Mouse (Mus musculus) megakaryocyte, embryonic 14.5 days (primary cell): ENCODE measurements around the gene Mlana. TPM values are rescaled to one million over a fixed set of nuclear protein-coding genes. Genes with fewer than 3 reads are reported as not detected.

ENCODE experiments used
- H3K27me3 ChIP-seq: replicated peaks from 2 replicates; pipeline ENCODE3; 2012; ENCODE audit warnings: inconsistent platforms
- H3K36me3 ChIP-seq: replicated peaks from 2 replicates; pipeline ENCODE3; 2012; ENCODE audit warnings: low read length, inconsistent platforms, mixed read lengths
- H3K4me1 ChIP-seq: 2 replicates; pipeline ENCODE4 v1.6.1; 2012; ENCODE audit warnings: inconsistent platforms
- H3K4me3 ChIP-seq: replicated peaks from 2 replicates; pipeline ENCODE3; 2012; ENCODE audit warnings: moderate library complexity, mild to moderate bottlenecking, inconsistent platforms
- H3K9me3 ChIP-seq: 2 replicates; pipeline ENCODE4 v1.6.1; 2012; ENCODE audit warnings: inconsistent platforms
- FLI1 ChIP-seq: IDR thresholded peaks from 2 replicates; pipeline ENCODE4 v1.6.1; 2012; ENCODE audit warnings: low read length, inconsistent platforms, mixed read lengths
- GATA1 ChIP-seq: IDR thresholded peaks from 3 replicates; pipeline ENCODE4 v1.6.1; 2012; ENCODE audit warnings: mixed read lengths, low read length, inconsistent platforms, borderline replicate concordance
- polyA plus RNA-seq: library from polyadenylated mRNA; stranded (reverse); fragments of >175 nt; gene quantifications from 2 replicates; pipeline ENCODE4 v1.2.3, GENCODE M21; 2012; ENCODE audit warnings: low replicate concordance; ENCODE audit not compliant: insufficient read depth

Mlana gene
- polyA plus RNA-seq, 1 experiment, result not detected

DNA sequence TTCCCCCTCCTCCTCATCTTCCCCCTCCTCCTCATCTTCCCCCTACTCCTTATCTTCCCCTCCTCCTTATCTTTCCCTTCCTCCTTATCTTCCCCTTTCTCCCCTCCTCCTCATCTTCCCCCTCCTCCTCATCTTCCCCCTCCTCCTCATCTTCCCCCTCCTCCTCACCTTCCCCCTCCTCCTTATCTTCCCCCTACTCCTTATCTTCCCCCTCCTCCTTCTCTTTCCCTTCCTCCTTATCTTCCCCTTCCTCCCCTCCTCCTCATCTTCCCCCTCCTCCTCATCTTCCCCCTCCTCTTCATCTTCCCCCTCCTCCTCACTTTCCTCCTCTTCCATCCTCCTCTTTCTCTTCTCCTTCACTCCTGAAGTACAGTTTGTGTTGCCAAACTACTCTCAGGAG, 784 bp upstream of the Mlana start:
- no peak for TF ChIP-seq GATA1
- Histone ChIP-seq H3K9me3 (peaks cover 8% of the 10 kb centered on the region; the same call in 1 of the 2 replicates), H3K27me3 (no peaks in the 10 kb centered on the region), H3K4me1 (peaks cover 24% of the 10 kb centered on the region), H3K36me3 (no peaks in the 10 kb centered on the region), H3K4me3 (no peak overlapping the region)

DNA sequence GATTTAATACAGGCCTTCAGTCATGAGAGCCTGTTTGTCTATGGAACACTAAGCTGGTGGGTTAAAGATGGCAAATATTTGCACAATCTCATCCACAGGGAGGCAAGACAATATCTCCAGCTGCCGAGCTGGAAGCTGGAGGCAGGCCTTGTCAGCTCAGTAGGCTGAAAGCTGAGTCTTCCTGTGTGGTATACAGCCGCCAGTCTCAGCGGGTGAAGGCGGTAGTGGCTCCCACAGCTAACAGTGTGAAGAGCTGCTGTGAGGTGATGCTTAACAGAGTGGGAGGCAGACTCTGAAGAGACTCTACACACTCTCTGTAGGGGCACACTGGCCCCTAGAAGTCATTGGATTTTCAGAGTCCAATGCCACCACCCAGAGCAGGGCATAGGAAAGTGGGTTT, 4.1 kb downstream of the Mlana start:
- H3K4me3 ChIP-seq, result no peak overlapping the region
- H3K4me1 ChIP-seq, result peaks cover 34% of the 10 kb centered on the region
- peaks cover 2% of the 10 kb centered on the region for H3K27me3 ChIP-seq
- no peaks in the 10 kb centered on the region for H3K36me3 ChIP-seq
- TF ChIP-seq GATA1 (no peak), FLI1 (no peak)
- H3K9me3 ChIP-seq, result peaks cover 7% of the 10 kb centered on the region

DNA sequence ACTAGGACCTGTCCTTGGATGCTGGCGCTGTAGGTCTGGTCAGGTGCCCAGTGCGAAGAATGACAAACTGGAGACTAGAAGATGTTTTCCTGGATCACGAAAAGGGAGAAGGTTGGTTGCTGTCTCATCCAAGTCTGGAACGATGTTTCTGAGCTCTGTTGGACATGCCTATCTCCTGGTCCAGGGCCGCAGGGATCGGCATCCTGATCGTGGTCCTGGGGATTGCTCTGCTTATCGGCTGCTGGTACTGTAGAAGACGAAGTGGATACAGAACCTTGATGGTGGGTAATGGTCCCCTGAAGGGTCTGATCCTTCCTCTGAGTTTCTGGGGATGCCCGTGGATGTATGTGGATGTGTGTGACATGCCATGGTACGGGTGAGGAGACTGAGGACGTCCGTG, 6.8 kb downstream of the Mlana start:
- H3K4me3 ChIP-seq, result no peak overlapping the region
- H3K27me3 ChIP-seq, result peaks cover 2% of the 10 kb centered on the region
- H3K4me1 ChIP-seq, result peaks cover 37% of the 10 kb centered on the region
- H3K36me3 ChIP-seq, result no peaks in the 10 kb centered on the region
- peaks cover 7% of the 10 kb centered on the region for H3K9me3 ChIP-seq
- TF ChIP-seq GATA1 (no peak), FLI1 (no peak)

DNA sequence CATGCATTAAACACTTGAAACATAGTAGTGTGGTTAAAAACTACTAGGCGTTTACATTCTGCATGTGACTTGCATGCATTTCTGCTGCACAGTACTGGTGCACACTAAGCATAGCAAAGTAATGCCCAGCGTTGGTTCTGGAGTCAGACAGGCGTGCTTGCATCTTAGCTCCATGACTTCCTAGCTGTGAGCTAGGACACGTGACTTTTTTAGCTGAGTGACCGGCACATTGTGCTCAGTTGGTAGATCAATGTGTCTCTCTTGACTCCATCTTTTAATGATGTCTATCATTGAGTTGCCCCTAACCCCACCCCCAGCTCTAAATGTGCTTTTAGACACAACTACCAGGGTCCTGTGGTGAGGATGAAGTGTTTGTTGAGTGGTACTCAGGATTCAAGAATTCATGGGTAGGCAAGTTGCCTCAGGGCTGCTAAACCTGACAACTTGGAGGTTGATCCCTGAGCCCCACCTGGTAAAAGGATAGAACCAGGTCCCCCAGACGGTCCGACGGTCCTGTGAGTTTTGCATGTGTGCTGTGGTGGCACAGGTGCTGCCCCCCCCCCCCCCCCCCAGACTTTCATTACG, 9.8 kb downstream of the Mlana start:
- peak overlapping the region; percentile 91 for H3K4me3 ChIP-seq
- H3K4me1 ChIP-seq, result peaks cover 36% of the 10 kb centered on the region
- peaks cover 4% of the 10 kb centered on the region for H3K36me3 ChIP-seq
- peaks cover 11% of the 10 kb centered on the region for H3K9me3 ChIP-seq
- H3K27me3 ChIP-seq, result peaks cover 2% of the 10 kb centered on the region
- no peak for TF ChIP-seq FLI1
- TF ChIP-seq GATA1, result no peak

DNA sequence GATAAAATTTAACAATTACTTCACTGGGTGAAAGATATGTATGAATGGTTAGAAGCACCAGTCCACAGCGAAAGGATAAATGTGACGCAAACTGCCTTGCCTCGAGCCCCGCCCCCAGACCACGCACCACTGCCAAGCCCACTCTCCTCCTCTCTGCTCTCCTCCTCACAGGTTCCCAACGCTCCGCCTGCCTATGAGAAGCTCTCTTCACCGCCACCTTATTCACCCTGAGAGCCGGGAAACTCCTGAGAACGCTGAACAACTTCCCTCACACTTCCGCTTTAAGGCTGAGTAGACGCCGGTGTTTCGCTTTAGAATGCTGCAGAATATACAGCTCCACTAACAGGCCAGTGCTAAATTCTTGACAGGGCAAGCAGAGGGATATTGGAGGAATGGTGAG, 10.4 kb downstream of the Mlana start:
- H3K9me3 ChIP-seq, result peaks cover 11% of the 10 kb centered on the region

DNA sequence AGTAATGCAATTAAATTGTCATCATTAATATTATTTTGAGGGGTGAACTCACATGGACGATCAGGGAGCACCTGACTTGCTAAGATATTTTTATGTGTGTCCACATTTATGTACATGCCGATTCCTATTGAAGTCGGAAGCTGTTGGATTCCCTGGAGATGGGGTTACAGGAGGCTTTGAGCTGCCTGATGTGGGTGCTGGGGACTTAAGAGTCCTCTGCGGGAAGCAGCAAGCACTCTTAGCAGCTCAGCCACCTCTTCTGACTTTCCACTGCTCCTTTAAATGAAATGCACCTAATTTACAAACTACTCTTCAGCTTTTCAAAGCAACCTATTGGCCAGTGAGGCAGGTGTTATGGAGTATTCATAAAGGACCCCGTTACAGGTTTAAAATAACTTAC, 10.8 kb downstream of the Mlana start:
- TF ChIP-seq FLI1 (no peak), GATA1 (no peak)
- Histone ChIP-seq H3K36me3 (peaks cover 4% of the 10 kb centered on the region), H3K4me3 (peak overlapping the region; percentile 91), H3K9me3 (peaks cover 11% of the 10 kb centered on the region), H3K4me1 (peaks cover 27% of the 10 kb centered on the region), H3K27me3 (peaks cover 2% of the 10 kb centered on the region)

More for the DNA sequence above, 10.4 kb downstream of the Mlana start:
- peaks cover 2% of the 10 kb centered on the region for H3K27me3 ChIP-seq
- peak overlapping the region; percentile 91 for H3K4me3 ChIP-seq
- H3K4me1 ChIP-seq, result peaks cover 32% of the 10 kb centered on the region
- peaks cover 4% of the 10 kb centered on the region for H3K36me3 ChIP-seq
- TF ChIP-seq GATA1, result no peak
- no peak for TF ChIP-seq FLI1

DNA sequence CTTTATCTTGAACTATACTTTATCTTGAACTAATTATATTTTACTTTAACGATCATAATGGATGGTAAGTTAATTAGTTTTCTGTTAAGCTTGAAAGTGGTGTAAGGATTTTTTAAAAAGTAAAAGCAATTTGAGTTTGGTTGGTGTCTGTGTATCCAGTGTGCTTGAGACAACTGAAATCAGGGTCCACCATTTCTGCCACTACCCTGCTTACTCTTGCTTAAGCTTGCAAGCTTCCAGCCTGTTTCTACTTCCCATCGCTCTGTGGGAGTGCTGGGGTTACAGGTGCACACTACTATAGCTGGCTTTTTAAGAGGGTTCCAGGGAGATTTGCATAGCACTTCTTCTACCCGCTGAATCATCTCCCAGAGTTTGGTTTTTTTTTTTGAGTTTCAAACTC, 11.8 kb downstream of the Mlana start:
- Histone ChIP-seq H3K4me3 (no peak overlapping the region), H3K27me3 (no peaks in the 10 kb centered on the region), H3K4me1 (peaks cover 25% of the 10 kb centered on the region), H3K9me3 (peaks cover 9% of the 10 kb centered on the region), H3K36me3 (peaks cover 4% of the 10 kb centered on the region)
- no peak for TF ChIP-seq FLI1
- TF ChIP-seq GATA1, result no peak

DNA sequence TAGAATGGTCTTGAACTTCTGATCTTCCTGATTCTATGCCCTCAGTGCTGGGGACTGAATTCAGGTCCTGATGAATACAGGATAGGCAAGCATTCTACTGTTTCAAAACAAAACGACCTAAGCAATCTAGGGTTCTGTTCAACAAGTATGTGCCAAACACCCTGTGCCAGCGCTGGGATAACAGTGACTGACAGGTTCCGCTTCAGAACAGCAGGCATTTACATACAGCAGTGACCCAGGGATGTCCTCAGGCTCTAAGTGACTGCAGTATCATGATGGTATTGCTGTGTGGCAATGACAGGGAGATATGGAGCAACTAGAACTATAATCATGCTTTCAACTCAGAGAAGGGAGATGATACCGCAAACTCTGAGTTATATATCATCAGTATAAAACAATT, 15.8 kb downstream of the Mlana start:
- no peak overlapping the region for H3K4me3 ChIP-seq
- H3K36me3 ChIP-seq, result peaks cover 31% of the 10 kb centered on the region
- H3K4me1 ChIP-seq, result peaks cover 10% of the 10 kb centered on the region
- no peak for TF ChIP-seq FLI1
- no peak for TF ChIP-seq GATA1
- H3K9me3 ChIP-seq, result peaks cover 4% of the 10 kb centered on the region; the same call in 1 of the 2 replicates
- no peaks in the 10 kb centered on the region for H3K27me3 ChIP-seq

DNA sequence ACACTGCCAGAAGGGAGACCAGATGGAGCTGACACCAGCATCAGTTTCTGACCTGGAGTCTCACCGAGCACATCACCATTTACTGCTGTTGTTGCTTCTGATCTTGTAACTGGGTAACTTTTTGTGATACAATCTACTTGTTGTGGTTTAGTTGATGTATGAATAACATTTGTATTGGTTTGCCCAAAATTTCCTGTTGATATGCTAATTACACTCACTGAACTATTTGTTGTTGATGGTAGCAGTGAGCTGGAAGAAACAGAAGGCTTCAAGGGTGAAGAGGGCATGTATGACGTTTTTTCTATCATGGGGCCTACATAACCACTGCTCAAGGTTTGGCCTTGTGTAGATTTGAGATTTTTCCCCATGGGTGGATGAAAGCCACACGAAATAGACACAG, 20.2 kb downstream of the Mlana start:
- no peaks in the 10 kb centered on the region for H3K9me3 ChIP-seq
- TF ChIP-seq FLI1, result no peak
- no peak for TF ChIP-seq GATA1
- no peaks in the 10 kb centered on the region for H3K27me3 ChIP-seq
- peaks cover 63% of the 10 kb centered on the region for H3K36me3 ChIP-seq
- no peaks in the 10 kb centered on the region for H3K4me1 ChIP-seq
- H3K4me3 ChIP-seq, result no peak overlapping the region

DNA sequence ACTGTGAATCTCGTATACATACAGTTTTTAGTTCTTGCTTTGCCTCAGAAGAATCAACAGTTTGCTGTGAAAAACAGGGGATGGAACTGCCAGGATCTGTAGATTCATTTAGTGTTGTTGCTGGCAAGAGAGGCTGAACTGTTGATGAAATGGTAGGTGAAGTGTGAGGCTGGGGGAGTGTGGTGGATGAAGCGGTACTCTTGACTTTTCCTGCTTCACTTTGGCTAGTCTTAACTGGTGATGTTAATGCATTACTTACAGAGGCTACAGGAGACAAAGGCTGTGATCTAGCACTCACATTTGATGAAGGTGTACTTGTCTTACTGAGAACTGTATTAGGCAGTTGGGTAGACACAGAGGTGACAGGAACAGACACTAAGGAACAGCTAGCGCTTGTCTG, 20.9 kb downstream of the Mlana start:
- Histone ChIP-seq H3K36me3 (peaks cover 65% of the 10 kb centered on the region), H3K4me3 (no peak overlapping the region), H3K4me1 (no peaks in the 10 kb centered on the region), H3K27me3 (no peaks in the 10 kb centered on the region), H3K9me3 (no peaks in the 10 kb centered on the region)
- TF ChIP-seq FLI1 (no peak), GATA1 (no peak)

DNA sequence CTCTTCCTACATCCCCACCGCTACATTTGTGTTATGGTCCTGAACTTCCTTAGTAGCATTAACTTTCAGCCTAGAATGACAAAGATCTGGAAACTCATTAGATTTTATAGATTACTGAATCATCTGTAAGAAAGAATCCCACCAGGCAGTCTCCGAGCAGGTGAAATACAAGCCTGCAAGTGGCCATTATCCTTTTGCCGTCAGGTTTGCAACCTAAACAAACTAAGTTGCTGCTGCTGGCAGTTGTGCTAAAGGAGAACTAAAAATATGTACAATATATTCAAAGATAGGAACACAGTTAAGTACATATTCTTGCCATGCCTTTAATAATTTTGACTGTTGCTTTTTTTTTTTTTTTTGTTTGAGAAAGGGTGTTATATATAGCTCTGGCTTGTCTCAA, 37.8 kb downstream of the Mlana start:
- no peaks in the 10 kb centered on the region for H3K27me3 ChIP-seq
- no peaks in the 10 kb centered on the region for H3K4me1 ChIP-seq
- no peaks in the 10 kb centered on the region for H3K9me3 ChIP-seq
- H3K36me3 ChIP-seq, result peaks cover 5% of the 10 kb centered on the region
- TF ChIP-seq GATA1, result no peak
- no peak for TF ChIP-seq FLI1
- H3K4me3 ChIP-seq, result no peak overlapping the region
